Mouse (Mus musculus): ENCODE measurements around the gene Igfbpl1. TPM values are rescaled to one million over a fixed set of nuclear protein-coding genes. Genes with fewer than 3 reads are reported as not detected.

Gene Igfbpl1
- polyA plus RNA-seq, 1 experiment from 2014 or later, result 1.3 TPM

- Histone ChIP-seq H3K4me2 (ENCODE audit: low read length) (peak overlapping the region; percentile 23), H3K27me3 (replicated peaks; ENCODE audit: control insufficient read depth, insufficient read depth, low read length) (peaks cover 16% of the 10 kb centered on the region; the same call in 1 of the 2 replicates), H3K9ac (ENCODE audit: low read length) (no peak overlapping the region), H3K4me1 (replicated peaks; ENCODE audit: control insufficient read depth, insufficient read depth, low read length) (peaks cover 38% of the 10 kb centered on the region), H3K4me3 (ENCODE audit: low read depth, low read length) (no peak overlapping the region), H3K9me3 (ENCODE audit: control insufficient read depth, low read length) (no peaks in the 10 kb centered on the region), H3K36me3 (ENCODE audit: control insufficient read depth, insufficient read depth, low read length) (no peaks in the 10 kb centered on the region), H3K27ac (ENCODE audit: low read depth) (peak overlapping the region; percentile 49; the same call in 1 of the 2 replicates)
- 15% methylated on average over 18 of the region's 18 CpGs for WGBS
- ATAC-seq (replicated peaks; ENCODE audit: low FRiP score, low TSS enrichment, low read depth) (no peak), DNase-seq (ENCODE audit: low spot score) (no peak)
Measured at GRCm38 (mm10) chr4:45763288-45764140, 63.2 kb downstream of the Igfbpl1 start.

- H3K4me1 ChIP-seq (replicated peaks; ENCODE audit: control insufficient read depth, insufficient read depth, low read length), result peaks cover 31% of the 10 kb centered on the region
- ATAC-seq (replicated peaks; ENCODE audit: low FRiP score, low TSS enrichment, low read depth) (no peak), DNase-seq (ENCODE audit: low spot score) (no peak)
- H3K4me2 ChIP-seq (ENCODE audit: low read length), result no peak overlapping the region
- peaks cover 16% of the 10 kb centered on the region; the same call in 1 of the 2 replicates for H3K27me3 ChIP-seq (replicated peaks; ENCODE audit: control insufficient read depth, insufficient read depth, low read length)
- H3K4me3 ChIP-seq (ENCODE audit: low read depth, low read length), result no peak overlapping the region
- H3K36me3 ChIP-seq (ENCODE audit: control insufficient read depth, insufficient read depth, low read length), result no peaks in the 10 kb centered on the region
- H3K9ac ChIP-seq (ENCODE audit: low read length), result no peak overlapping the region
- WGBS, result 90% methylated on average over 4 of the region's 4 CpGs
- no peak overlapping the region for H3K27ac ChIP-seq (ENCODE audit: low read depth)
- no peaks in the 10 kb centered on the region for H3K9me3 ChIP-seq (ENCODE audit: control insufficient read depth, low read length)
Measured at GRCm38 (mm10) chr4:45762600-45762999, 64.1 kb downstream of the Igfbpl1 start.

Other genes with a start within 250 kb of the Igfbpl1 start
- gene Aldh1b1, start 27.9 kb downstream of the Igfbpl1 start, polyA plus RNA-seq (2014; fragmentation: Nextera tagmentation; extraction: Ambion mirVana), result 96.9 and 115 TPM in 2 replicates
- 6.9 and 8.7 TPM in 2 replicates for gene Stra6l, start 21.7 kb upstream of the Igfbpl1 start, polyA plus RNA-seq (2014; fragmentation: Nextera tagmentation; extraction: Ambion mirVana)
- gene Ccdc180, start 63.4 kb upstream of the Igfbpl1 start, polyA plus RNA-seq (2014; fragmentation: Nextera tagmentation; extraction: Ambion mirVana), result 0.04 TPM in 1 of 2 replicates, not detected in the other
- 16.5 and 20.2 TPM in 2 replicates for gene Tdrd7, start 138.4 kb upstream of the Igfbpl1 start, polyA plus RNA-seq (2014; fragmentation: Nextera tagmentation; extraction: Ambion mirVana)
- gene Tmod1, start 212.0 kb upstream of the Igfbpl1 start, polyA plus RNA-seq (2014; fragmentation: Nextera tagmentation; extraction: Ambion mirVana), result 2.5 TPM in 2 replicates

Measured in intestine, embryonic 14.5 days (tissue).